7 mouse cellular contexts compared by ENCODE assay signal in the genomic region with DNA sequence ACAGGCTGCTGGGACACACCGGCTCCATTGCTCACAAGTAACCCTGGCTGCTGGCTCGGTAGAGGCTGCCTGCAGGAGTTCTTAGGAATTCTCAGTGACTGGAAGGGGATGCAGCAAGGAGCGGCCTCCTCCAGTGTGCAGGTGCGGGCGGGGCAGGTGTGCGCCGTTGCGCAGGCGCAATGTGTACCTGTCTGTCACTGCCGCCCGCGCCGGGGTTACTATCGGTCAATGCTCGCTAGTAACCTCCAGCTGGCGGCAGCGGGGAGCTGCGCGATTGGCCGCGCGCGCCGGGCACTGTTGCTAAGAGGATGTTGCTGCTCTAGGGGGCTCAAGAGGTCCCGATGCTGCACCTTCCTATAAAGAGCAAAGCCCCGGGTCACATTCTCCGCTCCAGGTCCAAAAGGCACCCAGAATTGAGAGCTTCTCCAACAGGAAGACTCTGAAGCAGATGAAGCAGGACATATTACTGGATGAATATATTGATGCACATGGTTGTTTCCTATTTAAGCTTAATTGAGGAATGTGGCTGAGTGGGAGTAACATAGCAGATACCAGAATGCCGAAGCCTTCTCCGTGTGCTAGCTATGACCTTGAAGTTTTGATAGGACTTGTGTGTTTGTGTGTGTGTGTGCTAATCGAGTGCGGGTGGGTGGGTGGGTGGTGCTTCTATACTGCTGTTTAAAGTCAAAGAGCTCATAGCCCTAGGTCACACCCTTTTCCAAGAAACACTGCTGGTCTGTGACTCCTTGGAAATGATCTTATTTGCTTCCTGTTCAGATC. TPM values are rescaled to one million over a fixed set of nuclear protein-coding genes. Genes with fewer than 3 reads are reported as not detected.
DNase-seq lines count a peak whose midpoint lies in the region; ATAC-seq and TF ChIP-seq lines count a peak whose summit lies in the region.

No protein-coding gene starts in this region.

- peak overlapping the region; percentile 40 for H3K4me2 ChIP-seq in embryonic facial prominence, embryonic 11.5 days (ENCODE audit: low read depth, low read length)
- peak overlapping the region; percentile 58 for H3K4me2 ChIP-seq in limb, embryonic 12.5 days
- H3K4me2 ChIP-seq in midbrain, embryonic 13.5 days (replicated peaks) = peak overlapping the region; percentile 50

- DNase-seq in adrenal gland, postnatal 36 days = peak; percentile 56 to 81
- peak; percentile 88 for DNase-seq in embryonic facial prominence, embryonic 11.5 days (ENCODE audit: low spot score)
- peak; percentile 59 for DNase-seq in heart, adult 8-10 months (ENCODE audit: low spot score)
- peak; percentile 89 for DNase-seq in kidney, adult 2 months
- DNase-seq in spleen, adult 18-20 months = peak; percentile 86 to 87

- H3K4me3 ChIP-seq in embryonic facial prominence, embryonic 11.5 days (ENCODE audit: low read depth, low read length) = no peak overlapping the region
- no peak overlapping the region for H3K4me3 ChIP-seq in kidney, adult 2 months (ENCODE audit: insufficient read depth, low read depth, low read length)
- peak overlapping the region; percentile 22 for H3K4me3 ChIP-seq in limb, embryonic 12.5 days (replicated peaks)
- peak overlapping the region; percentile 26 for H3K4me3 ChIP-seq in midbrain, embryonic 13.5 days (replicated peaks)

- no peaks in the 10 kb centered on the region for H3K9me3 ChIP-seq in embryonic facial prominence, embryonic 11.5 days (replicated peaks; ENCODE audit: control insufficient read depth, low read length)
- H3K9me3 ChIP-seq in limb, embryonic 12.5 days = no peaks in the 10 kb centered on the region
- no peaks in the 10 kb centered on the region for H3K9me3 ChIP-seq in midbrain, embryonic 13.5 days

- WGBS in embryonic facial prominence, embryonic 11.5 days = 3% methylated on average over 31 of the region's 31 CpGs
- WGBS in kidney, adult 2 months = 5% methylated on average over 31 of the region's 31 CpGs
- 2% methylated on average over 31 of the region's 31 CpGs for WGBS in limb, embryonic 12.5 days
- WGBS in midbrain, embryonic 13.5 days = 3% methylated on average over 31 of the region's 31 CpGs

- peak; percentile 78 for ATAC-seq in embryonic facial prominence, embryonic 11.5 days (replicated peaks; ENCODE audit: insufficient number of reproducible peaks, low FRiP score, low TSS enrichment, low read depth)
- peak; percentile 80 for ATAC-seq in limb, embryonic 12.5 days (ENCODE audit: insufficient number of reproducible peaks, insufficient read depth, low FRiP score, low TSS enrichment, low read depth)
- peak; percentile 88 for ATAC-seq in midbrain, embryonic 13.5 days

- H3K27ac ChIP-seq in embryonic facial prominence, embryonic 11.5 days (replicated peaks; ENCODE audit: low read depth, low read length) = 0 out of 2 replicates have a peak overlapping the region, but pooled peaks have one; percentile 16
- H3K27ac ChIP-seq in kidney, adult 2 months (ENCODE audit: insufficient read depth, low read depth, low read length) = peak overlapping the region; percentile 55; the same call in 1 of the 2 replicates
- peak overlapping the region; percentile 74; the same call in 1 of the 2 replicates for H3K27ac ChIP-seq in limb, embryonic 12.5 days
- H3K27ac ChIP-seq in midbrain, embryonic 13.5 days = peak overlapping the region; percentile 89

- H3K4me1 ChIP-seq in embryonic facial prominence, embryonic 11.5 days (ENCODE audit: control insufficient read depth, insufficient read depth, low read length) = peaks cover 12% of the 10 kb centered on the region
- peaks cover 28% of the 10 kb centered on the region for H3K4me1 ChIP-seq in kidney, adult 2 months (ENCODE audit: control insufficient read depth, insufficient read depth, low read length)
- peaks cover 69% of the 10 kb centered on the region for H3K4me1 ChIP-seq in limb, embryonic 12.5 days (replicated peaks)
- peaks cover 68% of the 10 kb centered on the region for H3K4me1 ChIP-seq in midbrain, embryonic 13.5 days (replicated peaks)

- H3K36me3 ChIP-seq in embryonic facial prominence, embryonic 11.5 days (replicated peaks; ENCODE audit: control insufficient read depth, insufficient read depth, low read depth, low read length) = no peaks in the 10 kb centered on the region
- H3K36me3 ChIP-seq in kidney, adult 2 months (ENCODE audit: control insufficient read depth, insufficient read depth, low read length) = no peaks in the 10 kb centered on the region
- no peaks in the 10 kb centered on the region for H3K36me3 ChIP-seq in limb, embryonic 12.5 days
- no peaks in the 10 kb centered on the region for H3K36me3 ChIP-seq in midbrain, embryonic 13.5 days

- no peak overlapping the region for H3K9ac ChIP-seq in embryonic facial prominence, embryonic 11.5 days (replicated peaks; ENCODE audit: low read length)
- H3K9ac ChIP-seq in limb, embryonic 12.5 days (replicated peaks) = no peak overlapping the region
- peak overlapping the region; percentile 34; the same call in 1 of the 2 replicates for H3K9ac ChIP-seq in midbrain, embryonic 13.5 days (replicated peaks)

- TF ChIP-seq CTCF in kidney, adult 2 months (conservative IDR thresholded peaks at IDR 0.05; ENCODE audit: insufficient read depth, insufficient read length, low read depth, low read length) = no peak

- no peak for TF ChIP-seq POLR2A in kidney, adult 2 months (IDR thresholded peaks at IDR 0.05; ENCODE audit: low read depth, low read length)

- no peaks in the 10 kb centered on the region for H3K27me3 ChIP-seq in embryonic facial prominence, embryonic 11.5 days (ENCODE audit: control insufficient read depth, insufficient read depth, low read length)
- H3K27me3 ChIP-seq in kidney, adult 2 months (replicated peaks; ENCODE audit: control insufficient read depth, insufficient read depth, low read length) = no peaks in the 10 kb centered on the region
- no peaks in the 10 kb centered on the region for H3K27me3 ChIP-seq in limb, embryonic 12.5 days
- no peaks in the 10 kb centered on the region for H3K27me3 ChIP-seq in midbrain, embryonic 13.5 days

RNA-seq across cellular contexts. Expression of gene Abcg1, which starts 16.0 kb away (rescaled TPM):
- 10 to 100 TPM; 10.0 to 12.7 TPM for total RNA-seq in adrenal gland, postnatal 36 days (2021)
- polyA plus RNA-seq in embryonic facial prominence, embryonic 11.5 days (2014; fragmentation: Nextera tagmentation; extraction: Ambion mirVana) = 11.7 and 13.9 TPM in 2 replicates
- 1 to 10 TPM; 3.7 to 6.9 (median 6.5) TPM for total RNA-seq in heart, adult 8-10 months (2022)
- 7.6 and 8.2 TPM in 2 replicates for polyA plus RNA-seq in kidney, adult 2 months (2012; rRNA removed)
- polyA plus RNA-seq in limb, embryonic 12.5 days (2016; fragmentation: Nextera tagmentation; extraction: Ambion mirVana) = 8.9 and 10.9 TPM in 2 replicates
- 21.8 and 24.4 TPM in 2 replicates for polyA plus RNA-seq in midbrain, embryonic 13.5 days (2015; fragmentation: Nextera tagmentation; extraction: Ambion mirVana)

RNA-seq across cellular contexts. Expression of gene Tff3, which starts 56.0 kb away (rescaled TPM):
- total RNA-seq in adrenal gland, postnatal 36 days (2021) = not detected
- not detected in 2 replicates for polyA plus RNA-seq in embryonic facial prominence, embryonic 11.5 days (2014; fragmentation: Nextera tagmentation; extraction: Ambion mirVana)
- total RNA-seq in heart, adult 8-10 months (2022) = not detected
- polyA plus RNA-seq in kidney, adult 2 months (2012; rRNA removed) = not detected in 2 replicates
- not detected in 2 replicates for polyA plus RNA-seq in limb, embryonic 12.5 days (2016; fragmentation: Nextera tagmentation; extraction: Ambion mirVana)
- 0.97 and 2.0 TPM in 2 replicates for polyA plus RNA-seq in midbrain, embryonic 13.5 days (2015; fragmentation: Nextera tagmentation; extraction: Ambion mirVana)

Comparison
In these comparisons a context has a peak if more than half of its experiments do, and no peak if none do; other contexts are left out.
1. H3K27ac ChIP-seq: peak in every context shown above with its lines; median percentile 89 in midbrain, embryonic 13.5 days; 74 in limb, embryonic 12.5 days; 55 in kidney, adult 2 months; 16 in embryonic facial prominence, embryonic 11.5 days.
2. H3K4me3 ChIP-seq: peak in limb, embryonic 12.5 days (single experiment) and midbrain, embryonic 13.5 days (single experiment); none in embryonic facial prominence, embryonic 11.5 days (single experiment) and kidney, adult 2 months (single experiment).
3. Peak in every context shown above with its lines, with median percentiles within 50 percentile points of each other: DNase-seq, ATAC-seq and H3K4me2 ChIP-seq.